ENCODE assay signal across 18 mouse cellular contexts in genomic region chr10:59571273-59571672, GRCm38 (mm10). TPM values are rescaled to one million over a fixed set of nuclear protein-coding genes. Genes with fewer than 3 reads are reported as not detected.
A peak's percentile ranks its signal among the peaks of the same experiment; 100 is the strongest.
DNase-seq lines count a peak whose midpoint lies in the region; ATAC-seq and TF ChIP-seq lines count a peak whose summit lies in the region.
"Had no signal": no experiment of that assay in that cellular context is flagged by ENCODE, and none has a peak within 500 bp of the region (broad histone marks: within the 10 kb centered on the region; RNA-seq: fewer than 3 reads in every experiment).

No protein-coding gene starts in this region.

- H3K27ac ChIP-seq in gastrocnemius, adult 2 months = 0 out of 2 replicates have a peak overlapping the region, but pooled peaks have one; percentile 31
- peak overlapping the region; percentile 10 for H3K27ac ChIP-seq in liver, adult 2 months (replicated peaks; ENCODE audit: insufficient read depth, low read depth, low read length)
- peak overlapping the region; percentile 62 for H3K27ac ChIP-seq in liver, embryonic 11.5 days (ENCODE audit: low read depth, low read length)
- peak overlapping the region; percentile 89 for H3K27ac ChIP-seq in small intestine, adult 2 months (ENCODE audit: insufficient read depth, low read depth, low read length)
- H3K27ac ChIP-seq in kidney, embryonic 14.5 days (ENCODE audit: low read depth, low read length) = no peak overlapping the region

- peak overlapping the region; percentile 45 for H3K4me2 ChIP-seq in liver, embryonic 11.5 days
- no peak overlapping the region for H3K4me2 ChIP-seq in kidney, embryonic 14.5 days (replicated peaks; ENCODE audit: low read depth, low read length)

- H3K9me3 ChIP-seq in liver, embryonic 11.5 days (ENCODE audit: control insufficient read depth, low read length) = no peaks in the 10 kb centered on the region
- peaks cover 17% of the 10 kb centered on the region for H3K9me3 ChIP-seq in kidney, embryonic 14.5 days (ENCODE audit: control insufficient read depth, low read length)

- TF ChIP-seq CTCF in gastrocnemius, adult 2 months (IDR thresholded peaks at IDR 0.05) = no peak
- no peak for TF ChIP-seq CTCF in liver, adult 2 months (IDR thresholded peaks at IDR 0.05; ENCODE audit: low read depth, low read length)
- no peak for TF ChIP-seq CTCF in small intestine, adult 2 months (IDR thresholded peaks at IDR 0.05; ENCODE audit: extremely low read depth, insufficient read length, insufficient replicate concordance, low read depth, low read length)

- no peak overlapping the region for H3K9ac ChIP-seq in liver, adult 2 months (ENCODE audit: low read depth, low read length)
- no peak overlapping the region for H3K9ac ChIP-seq in liver, embryonic 11.5 days (ENCODE audit: low read depth, low read length)
- no peak overlapping the region for H3K9ac ChIP-seq in kidney, embryonic 14.5 days (ENCODE audit: low read depth, low read length)
- H3K9ac ChIP-seq: forebrain, postnatal 0 days had no signal

- 63% methylated on average over 4 of the region's 4 CpGs for WGBS in liver, adult 2 months
- 39% methylated on average over 4 of the region's 4 CpGs for WGBS in liver, embryonic 11.5 days
- WGBS in small intestine, adult 2 months = 73% methylated on average over 4 of the region's 4 CpGs
- WGBS in kidney, embryonic 14.5 days = 74% methylated on average over 4 of the region's 4 CpGs

- no peak for TF ChIP-seq POLR2A in liver, adult 2 months (IDR thresholded peaks at IDR 0.05; ENCODE audit: extremely low read depth, insufficient read depth, low read length)
- no peak for TF ChIP-seq POLR2A in small intestine, adult 2 months (IDR thresholded peaks at IDR 0.05; ENCODE audit: low read depth, low read length)

- ATAC-seq in liver, embryonic 11.5 days (replicated peaks; ENCODE audit: low FRiP score) = peak; percentile 82
- ATAC-seq in kidney, embryonic 14.5 days (ENCODE audit: low FRiP score, low TSS enrichment) = no peak
- ATAC-seq: forebrain, postnatal 0 days; hindbrain, embryonic 16.5 days had no signal

- no peaks in the 10 kb centered on the region for H3K27me3 ChIP-seq in liver, adult 2 months (ENCODE audit: control insufficient read depth, insufficient read depth, low read length)
- no peaks in the 10 kb centered on the region for H3K27me3 ChIP-seq in liver, embryonic 11.5 days (replicated peaks; ENCODE audit: control insufficient read depth, insufficient read depth, low read length)
- no peaks in the 10 kb centered on the region for H3K27me3 ChIP-seq in small intestine, adult 2 months (ENCODE audit: control insufficient read depth, insufficient read depth, low read length)
- H3K27me3 ChIP-seq in kidney, embryonic 14.5 days (ENCODE audit: control insufficient read depth, insufficient read depth, low read length) = no peaks in the 10 kb centered on the region

- intact Hi-C loops in gastrocnemius, adult 2 months (cut with DNase I) = no loop called here
- intact Hi-C loops in left cerebral cortex, postnatal 14 days (cut with DNase I) = no loop called here

- no peaks in the 10 kb centered on the region; the same call in 1 of the 2 replicates for H3K4me1 ChIP-seq in liver, adult 2 months (ENCODE audit: control insufficient read depth, insufficient read depth, low read length)
- peaks cover 29% of the 10 kb centered on the region for H3K4me1 ChIP-seq in liver, embryonic 11.5 days (replicated peaks; ENCODE audit: control insufficient read depth, insufficient read depth, low read length)
- H3K4me1 ChIP-seq in small intestine, adult 2 months (ENCODE audit: control insufficient read depth, insufficient read depth, insufficient read length, low read length) = peaks cover 25% of the 10 kb centered on the region; the same call in 1 of the 2 replicates
- peaks cover 8% of the 10 kb centered on the region for H3K4me1 ChIP-seq in kidney, embryonic 14.5 days (ENCODE audit: control insufficient read depth, insufficient read depth, low read length)

- no peak overlapping the region for H3K4me3 ChIP-seq in gastrocnemius, adult 2 months
- H3K4me3 ChIP-seq in liver, adult 2 months (ENCODE audit: insufficient read depth, low read depth, low read length) = no peak overlapping the region
- no peak overlapping the region for H3K4me3 ChIP-seq in liver, embryonic 11.5 days (ENCODE audit: low read depth, low read length)
- H3K4me3 ChIP-seq in small intestine, adult 2 months (ENCODE audit: low read depth, low read length) = no peak overlapping the region
- H3K4me3 ChIP-seq in kidney, embryonic 14.5 days (ENCODE audit: low read length) = no peak overlapping the region

- H3K79me2 ChIP-seq in liver, adult 2 months (ENCODE audit: control insufficient read depth, insufficient read depth, low read length) = peaks cover 17% of the 10 kb centered on the region; the same call in 1 of the 2 replicates

- DNase-seq in gastrocnemius, adult 2 months = no peak
- DNase-seq in gastrocnemius, postnatal 10 days = no peak
- peak; percentile 34 for DNase-seq in liver, adult 2 months (ENCODE audit: extremely low read depth, low read depth, low spot score)
- no peak for DNase-seq in liver
- DNase-seq in liver, embryonic 11.5 days (ENCODE audit: low spot score) = no peak
- no peak for DNase-seq in left cerebral cortex, postnatal 14 days (ENCODE audit: low spot score in 2 of 2)
- DNase-seq: adrenal gland, postnatal 14 days; forebrain, postnatal 0 days; gastrocnemius, postnatal 36 days; lung, postnatal 14 days; right cerebral cortex, adult 18-20 months; thymus, adult 18-20 months had no signal

- no peaks in the 10 kb centered on the region for H3K36me3 ChIP-seq in liver, adult 2 months (ENCODE audit: control insufficient read depth, insufficient read depth, low read length)
- no peaks in the 10 kb centered on the region for H3K36me3 ChIP-seq in liver, embryonic 11.5 days (ENCODE audit: control insufficient read depth, insufficient read depth, low read length)
- H3K36me3 ChIP-seq in small intestine, adult 2 months (ENCODE audit: control insufficient read depth, insufficient read depth, low read length) = peaks cover 13% of the 10 kb centered on the region
- no peaks in the 10 kb centered on the region for H3K36me3 ChIP-seq in kidney, embryonic 14.5 days (ENCODE audit: control insufficient read depth, insufficient read depth, low read length)

RNA-seq across cellular contexts. Expression of gene Gm10322, which starts 44.6 kb away (rescaled TPM):
- total RNA-seq in gastrocnemius, adult 2 months (2021) = not detected
- total RNA-seq in gastrocnemius, postnatal 10 days (2021) = not detected
- total RNA-seq in liver, adult 2 months (2014; rRNA removed) = not detected in 2 replicates
- polyA plus RNA-seq in liver, adult 2 months (2012; rRNA removed) = not detected in 2 replicates
- not detected in 2 replicates for polyA plus RNA-seq in liver, embryonic 11.5 days (2014; fragmentation: Nextera tagmentation; extraction: Ambion mirVana)
- polyA plus RNA-seq in small intestine, adult 2 months (2012; rRNA removed) = not detected in 2 replicates
- not detected in 2 replicates for polyA plus RNA-seq in kidney, embryonic 14.5 days (2014; fragmentation: Nextera tagmentation; extraction: Ambion mirVana)
- not detected for total RNA-seq in left cerebral cortex, postnatal 14 days (2021)
- total RNA-seq: adrenal gland, postnatal 14 days; forebrain, postnatal 0 days; gastrocnemius, postnatal 36 days; midbrain, postnatal 0 days had no signal
- polyA plus RNA-seq: forebrain, postnatal 0 days; hindbrain, embryonic 16.5 days; kidney, embryonic 16.5 days; midbrain, postnatal 0 days; neural tube, embryonic 14.5 days had no signal

RNA-seq across cellular contexts. Expression of gene Mcu, which starts 45.2 kb away (rescaled TPM):
- 10 to 100 TPM; 36.0 to 42.0 TPM for total RNA-seq in gastrocnemius, adult 2 months (2021)
- total RNA-seq in gastrocnemius, postnatal 10 days (2021) = 10 to 100 TPM; 63.1 to 65.2 TPM
- total RNA-seq in liver, adult 2 months (2014; rRNA removed) = 12.9 and 13.0 TPM in 2 replicates
- polyA plus RNA-seq in liver, adult 2 months (2012; rRNA removed) = 11.5 and 14.4 TPM in 2 replicates
- 22.3 and 24.2 TPM in 2 replicates for polyA plus RNA-seq in liver, embryonic 11.5 days (2014; fragmentation: Nextera tagmentation; extraction: Ambion mirVana)
- 38.0 and 87.5 TPM in 2 replicates for polyA plus RNA-seq in small intestine, adult 2 months (2012; rRNA removed)
- 34.4 and 36.0 TPM in 2 replicates for polyA plus RNA-seq in kidney, embryonic 14.5 days (2014; fragmentation: Nextera tagmentation; extraction: Ambion mirVana)
- total RNA-seq in left cerebral cortex, postnatal 14 days (2021) = 10 to 100 TPM; 48.0 to 48.6 TPM
